Comparison of ENCODE assay signal across 9 mouse cellular contexts in the genomic region with DNA sequence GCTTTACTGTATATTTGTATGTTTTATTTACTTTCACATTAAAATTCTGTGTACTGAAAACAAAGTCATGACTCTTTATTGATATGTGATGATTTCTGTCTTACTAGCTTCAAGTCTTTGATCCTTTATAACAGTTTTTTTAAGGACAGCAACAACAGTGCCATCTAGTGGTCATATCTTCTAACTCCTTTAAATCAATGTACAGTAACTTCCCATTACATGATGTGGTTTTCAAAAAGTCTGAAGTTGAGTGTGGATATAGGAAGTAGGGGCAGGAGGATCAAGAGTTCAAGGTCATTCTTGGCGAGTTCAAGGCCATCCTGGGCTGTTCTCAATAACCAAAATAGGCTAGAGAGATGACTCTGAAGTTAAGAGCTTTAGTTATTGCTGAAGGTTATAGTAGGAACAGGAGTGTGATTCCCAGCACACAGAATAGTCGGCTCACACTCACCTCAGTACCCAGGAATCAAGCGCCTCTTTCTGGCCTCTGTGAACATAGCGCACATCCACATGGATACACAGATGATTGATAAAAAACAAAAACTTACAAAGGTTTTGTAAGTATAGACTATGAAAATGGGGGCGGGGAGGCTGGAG. TPM values are rescaled to one million over a fixed set of nuclear protein-coding genes. Genes with fewer than 3 reads are reported as not detected.
DNase-seq lines count a peak whose midpoint lies in the region; ATAC-seq and TF ChIP-seq lines count a peak whose summit lies in the region.
"Had no signal": no experiment of that assay in that cellular context is flagged by ENCODE, and none has a peak within 500 bp of the region (broad histone marks: within the 10 kb centered on the region; RNA-seq: fewer than 3 reads in every experiment).

No protein-coding gene starts in this region.

- no peaks in the 10 kb centered on the region for H3K27me3 ChIP-seq in forebrain, embryonic 14.5 days (replicated peaks; ENCODE audit: control insufficient read depth, insufficient read depth, low read length)
- no peaks in the 10 kb centered on the region for H3K27me3 ChIP-seq in forebrain, embryonic 15.5 days
- H3K27me3 ChIP-seq in intestine, postnatal 0 days (replicated peaks; ENCODE audit: control insufficient read depth, insufficient read depth, low read length) = no peaks in the 10 kb centered on the region
- H3K27me3 ChIP-seq: liver, embryonic 15.5 days had no signal

- no peaks in the 10 kb centered on the region for H3K4me1 ChIP-seq in forebrain, embryonic 14.5 days (ENCODE audit: control insufficient read depth, insufficient read depth, low read length)
- no peaks in the 10 kb centered on the region for H3K4me1 ChIP-seq in forebrain, embryonic 15.5 days
- H3K4me1 ChIP-seq in lung, adult 2 months (ENCODE audit: control insufficient read depth, insufficient read depth, low read length) = no peaks in the 10 kb centered on the region
- H3K4me1 ChIP-seq in intestine, postnatal 0 days (replicated peaks; ENCODE audit: control insufficient read depth, insufficient read depth, low read length) = no peaks in the 10 kb centered on the region
- H3K4me1 ChIP-seq: liver, embryonic 15.5 days had no signal

- no peak for TF ChIP-seq POLR2A in lung, adult 2 months (IDR thresholded peaks at IDR 0.05; ENCODE audit: borderline replicate concordance, extremely low read depth, low read depth, low read length)

- H3K9ac ChIP-seq in forebrain, embryonic 14.5 days (ENCODE audit: low read length) = no peak overlapping the region
- H3K9ac ChIP-seq in forebrain, embryonic 15.5 days (replicated peaks) = no peak overlapping the region
- no peak overlapping the region for H3K9ac ChIP-seq in intestine, postnatal 0 days (ENCODE audit: low read depth, low read length)
- H3K9ac ChIP-seq: liver, embryonic 15.5 days had no signal

- H3K36me3 ChIP-seq in forebrain, embryonic 14.5 days (ENCODE audit: control insufficient read depth, insufficient read depth, low read length) = peaks cover 10% of the 10 kb centered on the region; the same call in 1 of the 2 replicates
- peaks cover 3% of the 10 kb centered on the region; the same call in 1 of the 2 replicates for H3K36me3 ChIP-seq in forebrain, embryonic 15.5 days
- H3K36me3 ChIP-seq in intestine, postnatal 0 days (ENCODE audit: control insufficient read depth, insufficient read depth) = no peaks in the 10 kb centered on the region
- H3K36me3 ChIP-seq: liver, embryonic 15.5 days had no signal

- peak; percentile 90 for DNase-seq in forebrain, embryonic 14.5 days (ENCODE audit: low spot score)
- no peak for DNase-seq in lung, adult 2 months
- no peak for DNase-seq in lung, postnatal 14 days
- DNase-seq in c-Kit-positive CD71-positive TER-119-negative erythroid progenitor cells, embryonic 14.5 days (ENCODE audit: low read depth) = peak; percentile 61
- DNase-seq in right cerebral cortex, adult 2 months (ENCODE audit: low spot score in 2 of 2) = no peak
- no peak for DNase-seq in right cerebral cortex, adult 18-20 months

- TF ChIP-seq CTCF in lung, adult 2 months (IDR thresholded peaks at IDR 0.05; ENCODE audit: insufficient read depth, low read length) = peak; percentile 55; the same call in 1 of the 2 replicates
- TF ChIP-seq CTCF in intestine, postnatal 0 days (IDR thresholded peaks at IDR 0.05; ENCODE audit: low read depth) = peak; percentile 83

- H3K4me2 ChIP-seq in forebrain, embryonic 14.5 days (ENCODE audit: low read length) = no peak overlapping the region
- no peak overlapping the region for H3K4me2 ChIP-seq in forebrain, embryonic 15.5 days (replicated peaks)
- no peak overlapping the region for H3K4me2 ChIP-seq in intestine, postnatal 0 days (replicated peaks; ENCODE audit: low read depth)
- H3K4me2 ChIP-seq: liver, embryonic 15.5 days had no signal

- H3K9me3 ChIP-seq in forebrain, embryonic 14.5 days (replicated peaks; ENCODE audit: control insufficient read depth, low read length) = no peaks in the 10 kb centered on the region
- H3K9me3 ChIP-seq in forebrain, embryonic 15.5 days = no peaks in the 10 kb centered on the region
- H3K9me3 ChIP-seq in intestine, postnatal 0 days (ENCODE audit: control insufficient read depth) = no peaks in the 10 kb centered on the region
- H3K9me3 ChIP-seq: liver, embryonic 15.5 days had no signal

- H3K27ac ChIP-seq in forebrain, embryonic 14.5 days (ENCODE audit: low read depth, low read length) = no peak overlapping the region
- H3K27ac ChIP-seq in forebrain, embryonic 15.5 days (replicated peaks) = no peak overlapping the region
- no peak overlapping the region for H3K27ac ChIP-seq in intestine, postnatal 0 days (ENCODE audit: low read depth, low read length)
- H3K27ac ChIP-seq: liver, embryonic 15.5 days had no signal

- H3K4me3 ChIP-seq in forebrain, embryonic 14.5 days (ENCODE audit: low read depth, low read length) = no peak overlapping the region
- no peak overlapping the region for H3K4me3 ChIP-seq in forebrain, embryonic 15.5 days
- H3K4me3 ChIP-seq in lung, adult 2 months (replicated peaks; ENCODE audit: extremely low read depth, low read depth, low read length) = no peak overlapping the region
- no peak overlapping the region for H3K4me3 ChIP-seq in intestine, postnatal 0 days (ENCODE audit: low read depth, low read length)
- H3K4me3 ChIP-seq: liver, embryonic 15.5 days had no signal

- no peak for ATAC-seq in forebrain, embryonic 14.5 days
- ATAC-seq in forebrain, embryonic 15.5 days (replicated peaks) = no peak; the same call in 1 of the 2 replicates
- no peak for ATAC-seq in intestine, postnatal 0 days

- WGBS in forebrain, embryonic 14.5 days = 81% methylated on average over 5 of the region's 5 CpGs
- WGBS in forebrain, embryonic 15.5 days = 81% methylated on average over 5 of the region's 5 CpGs
- 75% methylated on average over 5 of the region's 5 CpGs for WGBS in lung, adult 2 months
- WGBS in intestine, postnatal 0 days = 80% methylated on average over 5 of the region's 5 CpGs

RNA-seq across cellular contexts. Expression of a gene that starts 6.9 kb away (rescaled TPM):
- 35.4 and 38.9 TPM in 2 replicates for polyA plus RNA-seq in forebrain, embryonic 14.5 days (2014; fragmentation: Nextera tagmentation; extraction: Ambion mirVana)
- polyA plus RNA-seq in forebrain, embryonic 15.5 days (2015; fragmentation: Nextera tagmentation; extraction: Ambion mirVana) = 32.5 and 33.1 TPM in 2 replicates
- 56.8 and 64.8 TPM in 2 replicates for polyA plus RNA-seq in lung, adult 2 months (2012; rRNA removed)
- 14.3 and 14.8 TPM in 2 replicates for polyA plus RNA-seq in intestine, postnatal 0 days (2015; fragmentation: Nextera tagmentation; extraction: Ambion mirVana)

RNA-seq across cellular contexts. Expression of a gene that starts 36.9 kb away (rescaled TPM):
- polyA plus RNA-seq in forebrain, embryonic 14.5 days (2014; fragmentation: Nextera tagmentation; extraction: Ambion mirVana) = 3.1 and 4.1 TPM in 2 replicates
- 2.9 and 3.0 TPM in 2 replicates for polyA plus RNA-seq in forebrain, embryonic 15.5 days (2015; fragmentation: Nextera tagmentation; extraction: Ambion mirVana)
- 35.5 and 39.2 TPM in 2 replicates for polyA plus RNA-seq in lung, adult 2 months (2012; rRNA removed)
- polyA plus RNA-seq in intestine, postnatal 0 days (2015; fragmentation: Nextera tagmentation; extraction: Ambion mirVana) = 7.1 and 8.1 TPM in 2 replicates

RNA-seq across cellular contexts. Expression of a gene that starts 46.4 kb away (rescaled TPM):
- 14.8 and 21.8 TPM in 2 replicates for polyA plus RNA-seq in forebrain, embryonic 14.5 days (2014; fragmentation: Nextera tagmentation; extraction: Ambion mirVana)
- polyA plus RNA-seq in forebrain, embryonic 15.5 days (2015; fragmentation: Nextera tagmentation; extraction: Ambion mirVana) = 21.1 and 23.7 TPM in 2 replicates
- 21.3 and 23.8 TPM in 2 replicates for polyA plus RNA-seq in lung, adult 2 months (2012; rRNA removed)
- polyA plus RNA-seq in intestine, postnatal 0 days (2015; fragmentation: Nextera tagmentation; extraction: Ambion mirVana) = 50.6 TPM in 2 replicates

RNA-seq across cellular contexts. Expression of a gene that starts 46.4 kb away (rescaled TPM):
- 0.50 and 0.85 TPM in 2 replicates for polyA plus RNA-seq in forebrain, embryonic 14.5 days (2014; fragmentation: Nextera tagmentation; extraction: Ambion mirVana)
- 0.72 and 0.85 TPM in 2 replicates for polyA plus RNA-seq in forebrain, embryonic 15.5 days (2015; fragmentation: Nextera tagmentation; extraction: Ambion mirVana)
- 15.5 and 16.8 TPM in 2 replicates for polyA plus RNA-seq in lung, adult 2 months (2012; rRNA removed)
- 6.0 and 6.2 TPM in 2 replicates for polyA plus RNA-seq in intestine, postnatal 0 days (2015; fragmentation: Nextera tagmentation; extraction: Ambion mirVana)

RNA-seq across cellular contexts. Expression of a gene that starts 47.5 kb away (rescaled TPM):
- polyA plus RNA-seq in forebrain, embryonic 14.5 days (2014; fragmentation: Nextera tagmentation; extraction: Ambion mirVana) = 34.5 and 39.5 TPM in 2 replicates
- polyA plus RNA-seq in forebrain, embryonic 15.5 days (2015; fragmentation: Nextera tagmentation; extraction: Ambion mirVana) = 33.4 and 35.4 TPM in 2 replicates
- polyA plus RNA-seq in lung, adult 2 months (2012; rRNA removed) = 9.6 and 10.9 TPM in 2 replicates
- 18.9 and 21.8 TPM in 2 replicates for polyA plus RNA-seq in intestine, postnatal 0 days (2015; fragmentation: Nextera tagmentation; extraction: Ambion mirVana)

Comparison
In these comparisons a context has a peak if more than half of its experiments do, and no peak if none do; other contexts are left out.
1. DNase-seq: peak in forebrain, embryonic 14.5 days (single experiment) and c-Kit-positive CD71-positive TER-119-negative erythroid progenitor cells, embryonic 14.5 days (single experiment); none in lung, adult 2 months (single experiment), lung, postnatal 14 days (single experiment), right cerebral cortex, adult 2 months (0 of 2) and right cerebral cortex, adult 18-20 months (single experiment).